Mouse (Mus musculus): ENCODE measurements around the gene D17Wsu92e. TPM values are rescaled to one million over a fixed set of nuclear protein-coding genes. Genes with fewer than 3 reads are reported as not detected.

D17Wsu92e gene
- total RNA-seq, 2 experiments from 2014 or later, result 104 to 107 TPM

- no peak for DNase-seq
These were observed 30.4 kb downstream of the D17Wsu92e start for GRCm38 (mm10) chr17:27790015-27790414.

GRCm38 (mm10) chr17:27788456-27789172, 31.8 kb downstream of the D17Wsu92e start:
- no peak for DNase-seq

DNA sequence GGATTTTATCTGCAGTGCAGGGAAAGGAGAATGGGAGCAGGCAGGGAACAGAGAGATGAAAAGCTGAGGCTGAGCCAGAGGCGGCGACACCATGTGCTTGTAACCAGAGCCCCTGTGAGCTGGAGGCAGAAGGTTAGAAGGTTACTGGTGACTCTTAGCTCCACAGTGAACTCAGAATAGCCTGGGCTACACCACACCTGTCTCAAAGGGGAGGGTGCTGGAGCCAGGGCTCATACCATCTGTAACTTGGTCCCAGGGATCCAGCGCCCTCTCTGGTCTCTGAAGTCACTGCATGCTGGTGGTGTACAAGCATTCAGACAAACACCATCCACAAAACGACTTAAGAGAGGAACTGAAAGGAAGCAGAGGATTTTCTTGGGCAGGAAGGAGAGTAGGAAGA, 36.9 kb downstream of the D17Wsu92e start:
- DNase-seq, result no peak

GRCm38 (mm10) chr17:27781059-27781687, 39.3 kb downstream of the D17Wsu92e start:
- DNase-seq, result no peak

GRCm38 (mm10) chr17:27779755-27780154, 40.7 kb downstream of the D17Wsu92e start:
- no peak for DNase-seq

DNA sequence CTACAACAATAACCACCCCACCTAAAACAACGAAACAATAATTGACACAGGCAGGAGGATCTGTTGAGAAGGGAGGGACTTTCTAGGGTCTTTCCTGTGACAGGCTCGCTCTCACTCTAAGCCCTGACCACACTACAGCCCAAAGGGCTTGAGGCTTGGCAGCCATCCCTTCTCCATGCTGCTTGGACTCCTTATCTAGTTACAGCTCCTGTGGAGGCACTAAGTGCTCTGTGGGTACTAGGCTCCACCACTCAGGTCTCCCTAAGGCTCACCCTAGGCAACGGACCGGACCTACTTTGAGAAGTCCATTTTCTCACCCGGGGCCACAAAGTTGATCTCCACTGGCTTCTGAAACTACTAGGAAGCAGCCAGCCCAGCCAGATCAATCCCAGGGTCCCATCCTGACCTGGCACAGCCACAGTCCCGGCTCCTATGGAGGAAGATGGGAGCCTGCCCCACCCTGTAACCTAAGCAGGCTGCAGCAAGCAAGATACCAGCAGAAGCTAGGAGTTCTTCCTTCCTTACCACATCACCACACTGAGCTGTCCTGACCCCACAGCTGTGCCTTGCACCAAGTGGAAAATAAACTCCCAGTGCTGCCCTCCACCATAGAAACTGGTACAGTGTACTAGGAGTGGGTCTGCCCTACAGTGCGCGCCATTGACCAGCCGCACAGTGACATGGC, 41.6 kb downstream of the D17Wsu92e start:
- no peak for DNase-seq

DNA sequence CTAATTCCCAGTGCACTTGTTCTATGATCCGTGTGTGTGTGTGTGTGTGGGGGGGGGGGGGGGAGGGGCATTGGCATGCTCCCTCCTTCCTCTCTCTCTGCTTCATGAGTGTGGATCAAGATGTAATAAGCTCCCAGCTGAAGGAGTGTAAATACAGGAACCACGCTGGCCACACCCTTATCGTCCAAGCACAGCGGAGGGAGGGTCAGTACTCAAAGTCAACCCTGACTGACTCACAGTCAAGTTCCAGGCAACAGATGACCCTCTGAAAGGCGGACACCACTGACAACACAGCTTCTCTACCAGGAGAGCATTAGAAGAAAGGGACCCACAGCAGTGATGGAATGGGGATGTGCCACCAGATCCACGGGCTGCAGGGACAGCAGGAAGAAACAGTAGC, 42.6 kb downstream of the D17Wsu92e start:
- DNase-seq, result no peak

GRCm38 (mm10) chr17:27774198-27774597, 46.2 kb downstream of the D17Wsu92e start:
- no peak for DNase-seq

GRCm38 (mm10) chr17:27771616-27772015, 48.8 kb downstream of the D17Wsu92e start:
- no peak for DNase-seq

- peak; percentile 79 for DNase-seq
These were observed 51.5 kb downstream of the D17Wsu92e start for GRCm38 (mm10) chr17:27768817-27769542.

DNA sequence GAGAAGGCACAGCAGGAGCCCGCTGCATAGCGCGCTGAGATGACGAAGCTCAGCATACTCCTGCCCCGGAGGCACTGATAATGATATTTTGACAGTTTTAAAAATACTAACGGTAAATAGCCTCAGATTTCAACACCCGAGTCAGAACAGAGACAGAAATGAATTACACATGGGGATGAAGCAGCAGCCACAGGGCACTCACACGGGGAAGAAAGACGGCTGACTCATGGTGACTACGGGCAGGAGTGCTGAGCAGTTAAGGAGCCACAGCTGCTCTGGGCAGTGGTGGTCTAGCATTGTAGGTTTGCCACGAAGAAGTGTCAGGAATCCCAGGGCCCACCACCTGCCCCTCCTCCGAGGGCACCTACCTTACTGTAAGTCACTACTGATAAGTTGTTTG, 52.9 kb downstream of the D17Wsu92e start:
- DNase-seq, result no peak

DNA sequence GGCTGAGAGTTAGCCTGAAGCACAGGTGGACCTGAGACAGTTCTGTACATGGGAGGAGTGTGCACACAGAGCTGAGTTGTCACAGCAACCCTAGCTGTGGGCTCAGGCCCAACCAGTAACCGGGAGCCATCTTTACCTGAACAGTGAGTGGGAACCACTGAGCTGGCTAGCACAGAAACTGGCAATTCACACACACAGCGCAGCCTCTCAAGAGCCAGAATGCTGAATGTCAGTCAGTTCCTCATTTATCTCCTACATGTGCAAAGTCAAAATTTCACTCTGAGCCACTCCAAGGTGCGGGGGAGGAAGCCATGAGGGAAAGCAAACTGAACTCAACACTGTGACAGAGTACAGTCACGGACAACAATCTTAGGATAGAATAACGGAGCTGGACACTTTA, 53.3 kb downstream of the D17Wsu92e start:
- no peak for DNase-seq

- no peak for DNase-seq
These were observed 55.4 kb downstream of the D17Wsu92e start for GRCm38 (mm10) chr17:27765066-27765465.

DNA sequence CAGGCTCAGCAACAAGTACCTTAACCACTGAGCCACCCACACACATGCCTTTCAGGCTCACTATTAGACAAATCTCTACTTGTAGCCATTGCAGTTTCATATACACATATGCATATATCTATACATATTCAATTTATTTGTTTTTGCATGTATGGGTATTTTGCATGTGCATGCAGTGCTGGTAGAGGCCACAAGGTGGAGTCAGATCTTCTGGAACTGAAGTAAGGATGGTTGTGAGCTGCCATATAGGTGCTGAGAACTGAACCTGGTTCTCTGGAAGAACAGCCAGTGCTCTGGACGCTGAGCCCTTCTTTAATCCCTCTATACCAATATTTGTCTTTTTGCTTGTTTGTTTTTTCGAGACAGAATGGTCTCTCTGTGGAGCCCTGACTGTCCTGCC, 56.0 kb downstream of the D17Wsu92e start:
- DNase-seq, result no peak

- no peak for DNase-seq
These were observed 57.6 kb downstream of the D17Wsu92e start for GRCm38 (mm10) chr17:27762884-27763283.

GRCm38 (mm10) chr17:27761639-27762336, 58.7 kb downstream of the D17Wsu92e start:
- DNase-seq, result peak; percentile 89

DNA sequence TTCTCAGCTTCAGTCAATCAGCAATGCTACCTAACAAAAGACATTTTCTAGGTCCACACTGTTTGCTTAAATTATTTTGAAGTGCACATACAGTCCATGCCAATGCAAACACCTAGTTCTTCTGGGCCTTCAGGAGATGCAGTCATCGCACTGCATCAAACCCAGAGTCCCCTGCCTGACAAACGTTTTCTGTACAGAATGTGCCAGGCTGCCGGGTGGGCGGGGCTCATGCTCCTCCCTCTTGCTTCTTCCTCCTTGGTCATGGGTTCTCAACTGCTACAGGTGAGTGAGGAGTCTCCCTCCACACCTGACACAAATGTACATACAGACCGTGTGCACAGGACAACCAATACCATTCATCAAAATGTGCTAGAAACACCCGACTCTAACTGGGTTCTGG, 60.3 kb downstream of the D17Wsu92e start:
- no peak for DNase-seq

- DNase-seq, result no peak
These were observed 68.9 kb downstream of the D17Wsu92e start for GRCm38 (mm10) chr17:27751314-27752202.

DNA sequence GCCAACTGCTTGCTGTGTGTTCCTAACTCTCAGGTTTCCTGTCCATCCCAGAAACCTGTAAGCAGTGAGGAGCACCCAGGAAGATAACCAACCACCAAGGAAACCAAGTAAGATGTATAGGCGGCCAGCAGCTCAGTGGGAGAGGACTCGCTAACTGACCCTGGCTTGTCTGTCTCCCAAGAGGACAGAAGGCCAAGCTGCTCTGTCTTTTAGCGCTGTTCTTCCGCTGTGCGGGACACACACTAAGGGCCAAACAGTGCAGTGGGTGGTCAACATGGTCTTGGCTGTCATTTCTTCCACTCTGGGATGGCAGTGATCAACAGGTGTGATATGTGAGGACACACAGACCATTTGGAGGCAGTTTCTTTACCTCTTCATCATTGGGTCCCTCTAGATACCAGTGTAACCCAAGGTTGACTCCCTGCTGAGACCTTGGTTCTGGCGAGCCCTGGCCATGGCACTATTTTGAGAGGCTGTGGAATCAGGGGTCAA, 70.0 kb downstream of the D17Wsu92e start:
- DNase-seq, result no peak

- no peak for DNase-seq
These were observed 72.3 kb downstream of the D17Wsu92e start for GRCm38 (mm10) chr17:27748123-27748522.

GRCm38 (mm10) chr17:27746446-27746845, 74.0 kb downstream of the D17Wsu92e start:
- no peak for DNase-seq

Data from heart, postnatal 4 days (tissue).